Comparison of ENCODE assay signal across 16 mouse cellular contexts in genomic region chr9:48607417-48607816, GRCm38 (mm10). TPM values are rescaled to one million over a fixed set of nuclear protein-coding genes. Genes with fewer than 3 reads are reported as not detected.
"Had no signal": no experiment of that assay in that cellular context is flagged by ENCODE, and none has a peak within 500 bp of the region (broad histone marks: within the 10 kb centered on the region; RNA-seq: fewer than 3 reads in every experiment).

No protein-coding gene starts in this region.

- H3K27me3 ChIP-seq: liver, embryonic 15.5 days had no signal

- H3K27ac ChIP-seq: kidney, postnatal 0 days; liver, embryonic 15.5 days had no signal

- ATAC-seq: lung, postnatal 0 days had no signal

- H3K4me2 ChIP-seq: liver, embryonic 11.5 days; liver, embryonic 15.5 days had no signal

- H3K4me1 ChIP-seq: liver, embryonic 15.5 days had no signal

- H3K9me3 ChIP-seq: liver, embryonic 15.5 days had no signal

- H3K4me3 ChIP-seq: liver, embryonic 15.5 days had no signal

- H3K36me3 ChIP-seq: liver, embryonic 15.5 days had no signal

- H3K9ac ChIP-seq: liver, embryonic 15.5 days had no signal

- DNase-seq: kidney, adult 11 months; kidney, adult 9 months; kidney, postnatal 36 days; layer of hippocampus, adult 9-11 months; layer of hippocampus, postnatal 36 days; lung, adult 2 months; lung, postnatal 36 days; right cerebral cortex, postnatal 4 days; spleen, adult 18-20 months; thymus, adult 18-20 months; thymus, postnatal 14 days had no signal

RNA-seq across cellular contexts. Expression of gene Nnmt, which starts 2.5 kb away (rescaled TPM):
- total RNA-seq: megakaryocyte progenitor cell, adult 5-6 weeks had no signal
